Mouse (Mus musculus): ENCODE measurements around the gene Cdon.
"Not testable (repeated sequence)": the region's sequence is repeated elsewhere in the genome, so short reads cannot be mapped to it uniquely, and the experiment has no call there.

Cdon gene

DNA sequence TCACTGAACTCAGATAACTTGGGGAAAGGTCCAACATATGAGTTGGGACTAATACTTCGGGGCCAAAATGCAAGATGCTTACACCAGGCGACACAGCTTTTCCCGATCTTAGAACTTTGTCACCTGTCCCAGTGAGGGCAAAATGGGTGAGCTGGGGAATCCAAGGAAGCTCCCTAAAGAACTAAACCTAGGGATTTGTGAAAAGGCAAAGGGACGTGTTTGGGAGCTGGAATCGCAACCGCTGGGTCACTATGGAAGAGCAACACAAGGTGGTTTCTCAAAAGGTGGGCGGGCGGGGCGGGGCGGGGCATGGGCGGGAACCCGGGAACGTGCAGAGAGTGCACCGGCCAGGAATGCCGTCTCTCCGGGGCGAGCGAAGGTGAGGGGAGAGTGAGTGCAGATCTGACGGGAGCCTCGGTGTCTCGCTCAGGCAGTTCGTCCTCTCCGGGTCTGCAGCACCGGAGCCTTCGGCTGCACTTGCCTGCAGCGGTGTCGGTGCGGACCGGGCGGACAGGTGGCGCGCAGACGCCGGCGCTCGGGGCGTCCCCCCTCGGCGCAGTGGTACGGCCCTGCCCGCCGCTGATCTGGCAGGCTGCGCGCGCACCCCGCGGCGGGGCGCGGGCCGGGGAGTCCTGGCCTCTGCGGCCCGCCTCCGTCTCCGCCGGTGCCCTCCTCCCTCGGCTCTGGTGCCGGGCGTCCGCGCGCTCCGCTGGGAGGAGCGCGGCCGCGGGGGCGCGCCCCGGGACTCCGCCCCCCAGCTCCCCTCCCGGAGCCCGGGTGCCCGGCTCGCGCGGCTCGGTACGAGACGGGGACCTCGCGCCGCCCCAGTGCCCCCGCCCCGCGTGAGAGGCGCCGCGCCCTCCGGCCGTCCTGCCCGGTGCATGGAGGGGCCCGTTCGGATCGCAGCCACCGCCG, at the start of gene Cdon:
Cdon (plus strand) TSS at position 324 of the 915 bp plus-strand sequence.
- DNase-seq (ENCODE audit: low spot score), result peak; percentile 88

DNA sequence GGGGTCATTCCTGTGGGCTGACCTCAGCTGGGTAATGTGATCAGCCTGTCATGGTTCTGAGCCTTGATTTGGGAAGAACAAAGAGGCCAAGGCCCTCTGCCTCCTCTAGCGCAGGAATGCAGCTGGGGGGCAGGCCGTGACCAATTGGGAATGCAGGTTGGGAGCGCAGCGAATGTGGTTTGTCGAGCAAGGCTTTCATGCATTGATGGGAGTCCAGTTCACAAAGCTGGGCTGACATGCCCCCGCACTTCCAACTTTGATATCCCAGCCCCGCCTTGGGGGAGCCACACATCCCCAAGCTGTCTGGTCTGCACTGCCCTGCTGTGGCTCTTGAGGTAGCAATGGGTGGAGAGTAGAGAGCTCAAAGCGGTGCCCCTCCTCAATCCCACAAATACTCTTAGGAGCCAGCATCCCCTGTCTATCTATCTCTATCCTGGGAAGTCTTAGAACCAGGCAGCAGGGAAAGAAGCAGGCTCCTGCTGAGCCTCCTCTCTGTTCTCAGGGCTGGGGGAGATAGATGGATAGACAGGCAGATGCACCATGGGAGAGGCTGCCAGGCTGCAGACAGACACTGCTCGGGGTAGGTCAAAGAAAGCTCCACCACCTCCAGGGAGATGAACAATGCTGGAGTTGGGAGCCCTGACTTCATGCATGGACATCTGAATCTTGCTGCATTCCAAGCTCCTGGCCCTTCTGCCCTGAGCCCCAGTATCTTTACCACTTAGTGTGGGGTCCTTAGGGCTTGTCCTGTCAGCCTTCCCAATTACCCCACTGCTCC, 48.4 kb upstream of the Cdon start:
- no peak for DNase-seq (ENCODE audit: low spot score)

GRCm38 (mm10) chr9:35377916-35378315, 43.0 kb upstream of the Cdon start:
- DNase-seq (ENCODE audit: low spot score), result no peak

DNA sequence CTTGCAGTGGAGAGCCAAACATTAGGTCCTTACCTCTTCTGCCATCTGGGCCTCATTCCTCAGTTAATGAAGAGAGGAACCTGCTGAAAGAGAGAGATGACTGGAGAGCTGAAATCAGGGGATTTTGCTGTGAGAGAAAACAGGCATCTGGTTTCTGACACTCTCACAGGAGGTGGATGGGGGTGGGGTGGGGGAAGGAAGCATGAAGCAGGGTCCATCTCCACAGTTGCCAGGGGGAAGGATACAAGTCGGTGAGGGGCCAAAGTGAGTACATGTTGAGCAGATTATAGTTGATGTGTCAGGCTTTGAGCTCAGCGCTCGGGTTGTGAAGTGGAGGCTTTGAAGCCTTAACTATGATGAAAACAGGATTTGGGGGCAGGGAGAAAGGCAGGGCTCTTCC, 41.9 kb upstream of the Cdon start:
- no peak for DNase-seq (ENCODE audit: low spot score)

DNA sequence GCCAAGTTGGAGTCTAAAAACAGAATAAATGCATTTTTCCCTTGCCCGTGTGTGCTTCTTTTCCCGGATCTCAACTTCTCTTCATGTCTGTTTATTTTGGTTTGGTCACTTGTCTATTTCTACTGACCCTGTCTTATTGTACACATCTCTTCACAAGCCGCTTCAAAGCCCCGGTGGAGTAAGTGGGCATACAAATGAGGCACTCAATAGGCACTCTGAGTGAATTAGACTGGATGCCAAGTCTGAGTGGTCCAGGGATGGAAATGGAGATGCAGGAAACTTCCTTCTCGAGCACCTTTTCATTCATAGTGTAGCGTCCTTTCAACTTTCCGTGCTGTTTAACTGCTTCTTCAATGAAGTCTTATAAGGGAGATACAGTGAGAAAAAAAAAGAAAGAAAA, 21.0 kb upstream of the Cdon start:
- DNase-seq (ENCODE audit: low spot score), result no peak

DNA sequence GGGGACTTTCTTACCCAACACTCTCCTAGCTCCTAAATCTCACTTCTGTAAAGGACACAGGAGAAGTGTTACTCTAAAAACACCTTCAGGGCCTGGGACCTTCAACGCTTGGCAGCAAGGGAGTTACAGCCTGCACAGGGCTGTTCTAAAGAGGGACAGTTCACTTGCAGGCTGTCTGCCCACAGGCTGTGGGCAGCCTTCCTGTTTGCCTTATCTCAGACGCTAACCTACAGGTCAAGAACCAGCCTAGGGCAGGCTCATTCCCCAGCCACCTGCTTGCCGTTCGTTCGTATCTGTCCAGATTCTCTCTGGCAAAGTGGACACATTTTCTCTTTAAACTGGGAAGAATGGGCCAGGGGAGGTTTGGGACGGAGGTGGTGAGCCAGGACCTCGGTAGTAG, 20.5 kb upstream of the Cdon start:
- DNase-seq (ENCODE audit: low spot score), result no peak

DNA sequence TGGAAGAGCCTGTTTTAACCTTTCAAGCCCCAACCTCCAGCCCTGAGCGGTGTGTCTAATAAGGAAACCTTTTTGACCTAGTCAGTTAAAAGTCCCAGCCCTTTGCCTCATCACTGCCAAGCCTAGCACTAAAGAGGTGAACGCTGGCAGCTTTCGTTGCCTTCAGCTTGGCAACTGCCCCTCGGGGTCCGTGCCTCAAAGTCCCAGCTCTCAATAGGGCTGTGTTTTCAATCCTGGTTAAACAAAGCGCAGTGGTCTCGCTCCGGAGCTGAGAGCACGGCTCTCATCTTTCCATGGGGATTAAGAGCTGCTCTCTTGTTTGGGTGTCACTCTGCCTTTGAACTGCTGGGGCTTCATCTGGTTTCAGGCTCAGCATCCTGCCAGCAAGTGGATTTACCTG, 20.1 kb upstream of the Cdon start:
- no peak for DNase-seq (ENCODE audit: low spot score)

- no peak for DNase-seq (ENCODE audit: low spot score)
Observed at GRCm38 (mm10) chr9:35402584-35402991, 18.3 kb upstream of the Cdon start.

DNA sequence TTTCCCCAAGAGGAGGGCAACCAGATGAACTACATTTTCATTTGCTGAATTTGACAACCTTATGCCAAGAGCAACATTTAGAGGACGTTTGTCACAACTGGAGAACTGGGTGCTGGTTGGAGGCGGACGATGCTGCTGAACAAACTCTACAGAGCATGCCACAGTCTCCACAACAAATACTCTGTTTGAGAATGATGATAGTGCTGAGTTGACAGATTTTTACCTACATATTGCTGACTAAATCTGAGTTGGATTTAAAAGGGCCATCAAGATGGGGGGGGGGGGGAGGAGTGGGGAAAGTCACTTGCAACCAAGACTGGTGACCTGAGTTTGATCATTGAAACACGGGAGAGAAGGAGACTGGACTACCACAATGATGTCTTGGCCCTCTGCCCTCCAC, 17.4 kb upstream of the Cdon start:
- DNase-seq (ENCODE audit: low spot score), result no peak

DNA sequence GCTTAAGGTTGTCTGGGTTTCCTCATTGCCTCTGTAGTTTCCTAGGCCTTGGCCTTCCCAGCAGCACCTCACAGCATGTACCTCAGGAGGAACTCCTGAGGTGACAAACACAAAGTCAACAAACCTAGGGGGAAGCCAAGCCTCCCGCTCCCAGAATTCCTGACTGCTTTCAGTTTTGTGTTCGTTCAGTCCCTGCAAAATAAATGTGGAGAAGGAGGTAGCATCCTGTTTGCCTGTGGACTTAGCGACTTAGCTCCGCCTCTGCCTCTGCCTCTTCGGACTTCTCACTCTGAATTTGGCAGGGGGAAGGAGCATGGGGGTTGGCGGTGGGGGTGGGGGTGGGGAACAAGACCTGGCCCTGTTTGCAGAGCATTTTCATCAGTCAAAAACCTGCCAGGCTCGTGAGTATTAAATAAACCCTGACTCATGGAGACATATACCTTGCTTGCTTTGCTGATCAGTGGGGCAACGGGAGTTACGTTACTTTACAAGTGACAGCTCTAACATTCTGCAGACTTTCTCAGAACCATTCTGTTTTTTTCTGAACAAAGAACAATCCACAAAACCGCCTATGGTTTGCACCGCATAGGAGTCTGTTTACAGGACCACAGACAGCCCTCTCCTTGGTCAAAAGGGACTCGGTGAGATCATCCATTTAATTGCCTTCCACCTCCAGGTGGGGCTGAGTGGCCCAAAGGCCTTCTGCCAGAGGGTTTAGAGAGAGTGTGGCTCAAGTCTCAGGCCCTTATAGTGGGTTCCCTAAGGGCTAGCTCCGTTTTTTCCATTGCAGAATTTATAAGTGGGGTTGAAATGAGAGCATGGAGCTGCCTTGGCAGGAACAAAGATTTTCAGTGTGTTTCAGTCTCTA, 15.7 kb upstream of the Cdon start:
- no peak for DNase-seq (ENCODE audit: low spot score)

- no peak for DNase-seq (ENCODE audit: low spot score)
Observed at GRCm38 (mm10) chr9:35411225-35411965, 9.5 kb upstream of the Cdon start.

DNA sequence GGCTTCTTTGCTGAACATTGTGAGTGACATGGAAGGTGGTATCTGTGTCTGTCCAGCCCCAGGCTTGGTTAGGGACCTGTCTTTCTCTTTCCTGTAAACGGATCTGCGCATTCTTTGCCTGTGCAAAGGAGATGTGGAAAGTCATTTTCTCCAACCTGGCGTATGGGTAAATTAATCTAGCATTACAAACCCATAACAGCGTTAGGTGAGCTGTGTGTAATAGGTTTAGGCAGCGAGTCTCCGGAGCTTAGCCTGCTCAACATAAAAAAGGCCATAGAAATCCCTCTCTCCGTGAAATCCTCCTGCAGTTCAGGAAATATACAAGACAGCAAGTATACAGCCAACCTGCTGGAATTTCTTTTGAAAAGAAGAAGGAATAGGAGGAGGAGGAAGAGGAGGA, 9.0 kb upstream of the Cdon start:
- DNase-seq (ENCODE audit: low spot score), result no peak

DNA sequence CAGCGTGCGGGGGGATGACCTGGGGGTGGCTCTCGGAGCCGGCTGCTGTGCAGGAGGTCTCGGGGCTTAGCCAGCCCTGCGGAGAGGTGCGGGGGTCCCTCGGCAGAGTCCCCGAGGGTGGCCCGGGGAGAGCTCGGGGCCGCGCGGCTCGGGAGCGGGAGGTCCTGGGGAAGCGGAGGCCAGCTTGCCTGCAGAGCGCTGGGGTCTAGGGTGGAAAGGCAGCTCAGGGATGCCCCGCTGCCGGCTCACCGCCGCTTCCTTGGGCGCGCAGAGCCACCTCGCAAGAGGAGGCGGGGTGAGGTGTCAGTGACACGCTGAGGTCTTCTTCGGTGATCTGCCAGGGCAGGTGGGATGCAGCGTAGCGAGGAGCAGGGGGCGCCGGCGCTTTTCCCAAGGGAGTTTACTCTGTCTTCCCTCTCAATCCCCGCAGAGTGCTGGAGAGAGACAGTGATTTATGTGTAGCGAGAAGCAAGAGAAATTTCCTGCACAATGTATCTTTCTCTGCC, 855 bp downstream of the Cdon start:
- DNase-seq (ENCODE audit: low spot score), result peak; percentile 55

DNA sequence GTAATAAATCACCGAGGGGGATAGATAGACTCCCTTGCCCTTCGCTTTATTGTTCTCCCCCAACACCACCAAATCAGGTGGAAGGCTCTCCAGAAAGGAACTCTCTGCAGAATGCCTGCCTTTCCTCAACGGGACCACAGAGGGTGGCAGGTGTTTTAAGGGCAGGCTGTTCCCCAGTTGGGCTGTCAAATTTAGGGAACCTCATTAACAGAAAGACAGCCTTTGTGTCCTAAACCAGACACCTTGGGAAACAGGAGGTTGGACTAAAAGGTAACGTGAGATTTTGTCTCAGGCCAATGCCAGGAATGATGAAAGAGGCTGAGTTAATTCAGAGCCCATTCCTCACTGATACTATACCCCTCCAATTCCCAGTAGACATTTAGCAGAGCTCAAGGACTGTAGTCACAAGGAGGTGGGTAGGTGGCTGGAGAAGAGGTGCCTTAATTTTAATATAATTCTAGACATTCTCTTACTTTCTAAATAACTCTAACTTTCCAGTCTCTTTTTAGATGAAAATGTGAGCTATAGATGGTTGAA, 1.5 kb downstream of the Cdon start:
- no peak for DNase-seq (ENCODE audit: low spot score)

DNA sequence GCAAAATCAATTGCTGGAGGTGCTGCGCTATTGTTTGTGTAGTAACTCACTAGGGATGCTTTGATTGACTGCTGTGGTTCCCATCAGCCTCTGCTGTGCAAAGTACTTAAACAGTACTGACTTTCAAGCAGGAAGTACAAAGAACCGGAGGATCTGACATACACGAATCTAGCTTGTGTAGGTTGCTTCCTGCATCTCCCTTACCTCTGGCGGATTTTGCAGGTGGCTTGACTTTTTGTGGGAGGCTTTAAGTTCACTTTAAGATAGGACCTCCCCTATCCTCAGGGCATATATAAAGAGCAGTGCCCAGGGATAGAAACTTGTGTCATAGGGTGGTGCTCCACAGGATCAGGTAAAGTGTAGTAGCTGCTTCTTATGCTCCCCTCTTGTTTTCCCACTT, 2.3 kb downstream of the Cdon start:
- DNase-seq (ENCODE audit: low spot score), result no peak

GRCm38 (mm10) chr9:35424671-35425070, 3.7 kb downstream of the Cdon start:
- no peak for DNase-seq (ENCODE audit: low spot score)

DNA sequence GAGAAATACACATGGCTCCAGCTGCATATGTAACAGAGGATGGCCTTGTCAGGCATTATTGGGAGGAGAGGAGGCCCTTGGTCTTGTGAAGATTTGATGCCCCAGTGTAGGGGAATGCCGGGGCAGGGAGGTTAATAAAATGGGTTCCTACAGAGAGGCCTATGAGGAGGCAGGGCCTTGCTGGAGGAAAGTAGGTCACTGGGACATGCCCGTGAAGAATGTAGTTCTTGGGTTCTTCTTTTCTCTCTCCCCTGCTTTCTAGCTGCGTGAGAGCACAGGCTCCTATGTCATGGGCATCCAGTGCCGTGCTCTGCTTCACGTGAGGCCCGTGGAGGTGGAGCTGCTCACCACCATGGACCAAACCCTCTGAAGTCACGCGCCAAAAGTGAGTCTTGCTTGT, 9.5 kb downstream of the Cdon start:
- DNase-seq (ENCODE audit: low spot score), result no peak

- no peak for DNase-seq (ENCODE audit: low spot score)
Observed at GRCm38 (mm10) chr9:35431396-35431795, 10.5 kb downstream of the Cdon start.

DNA sequence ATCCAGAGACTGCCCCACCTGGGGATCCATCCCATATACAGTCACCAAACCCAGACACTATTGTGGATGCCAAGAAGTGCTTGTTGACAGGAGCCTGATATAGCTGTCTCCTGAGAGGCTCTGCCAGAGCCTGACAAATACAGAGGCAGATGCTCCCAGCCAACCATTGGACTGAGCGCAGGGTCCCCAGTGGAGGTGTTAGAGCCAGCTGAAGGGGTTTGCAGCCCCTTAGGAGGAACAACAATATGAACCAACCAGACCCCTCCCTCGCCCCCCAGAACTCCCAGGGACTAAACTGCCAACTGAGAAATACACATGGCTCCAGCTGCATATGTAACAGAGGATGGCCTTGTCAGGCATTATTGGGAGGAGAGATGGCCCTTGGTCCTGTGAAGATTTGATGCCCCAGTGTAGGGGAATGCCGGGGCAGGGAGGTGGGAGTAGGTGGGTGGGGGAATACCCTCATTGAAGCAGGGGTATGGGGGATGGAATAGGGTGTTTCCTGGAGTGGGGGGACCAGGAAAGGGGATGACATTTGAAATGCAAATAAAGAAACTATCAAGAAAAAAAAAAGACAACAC, 11.9 kb downstream of the Cdon start:
- DNase-seq (ENCODE audit: low spot score), result not testable (repeated sequence)

DNA sequence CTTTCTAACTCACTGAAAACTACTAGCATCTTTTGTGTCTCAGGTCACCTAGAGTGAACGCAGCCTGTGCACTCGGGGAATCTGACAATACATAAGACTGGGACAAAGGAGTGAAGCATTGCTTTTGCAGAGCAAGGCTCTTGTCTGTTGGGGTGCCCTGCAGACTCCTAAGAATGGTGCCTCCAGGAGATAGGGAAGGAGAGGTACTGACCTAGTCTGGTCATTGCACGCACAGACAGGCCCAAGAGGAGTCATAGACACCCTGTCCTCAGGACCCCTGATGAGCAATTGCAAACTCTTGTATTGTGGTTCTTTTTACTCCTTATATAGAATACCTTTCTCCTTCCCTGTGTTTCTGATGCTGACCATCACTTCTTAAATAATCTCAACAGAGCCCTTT, 13.4 kb downstream of the Cdon start:
- DNase-seq (ENCODE audit: low spot score), result no peak

GRCm38 (mm10) chr9:35435565-35435964, 14.6 kb downstream of the Cdon start:
- no peak for DNase-seq (ENCODE audit: low spot score)

All from testis, postnatal 14 days (tissue).